ENCODE assay signal across 9 mouse cellular contexts in genomic region chrX:65734577-65734976, GRCm38 (mm10).
DNase-seq lines count a peak whose midpoint lies in the region; ATAC-seq and TF ChIP-seq lines count a peak whose summit lies in the region.
"Had no signal": no experiment of that assay in that cellular context is flagged by ENCODE, and none has a peak within 500 bp of the region (broad histone marks: within the 10 kb centered on the region; RNA-seq: fewer than 3 reads in every experiment).

No protein-coding gene starts in this region.

- ATAC-seq in forebrain, embryonic 14.5 days: 0 out of 2 replicates have a peak, but pooled peaks have one; percentile 29
- no peak for ATAC-seq in forebrain, embryonic 13.5 days
- no peak for ATAC-seq in lung, embryonic 14.5 days (ENCODE audit: insufficient read depth)
- no peak for ATAC-seq in erythroblast, adult 5-6 weeks (replicated peaks; ENCODE audit: low FRiP score, poor library complexity, severe bottlenecking)
- no peak for ATAC-seq in activated CD4-positive, CD25-positive, alpha-beta regulatory T cell, adult 4 months

- TF ChIP-seq CTCF in lung, embryonic 14.5 days (IDR thresholded peaks at IDR 0.05; ENCODE audit: low read depth): peak; percentile 42
- TF ChIP-seq CTCF in left cerebral cortex, adult 2 months (IDR thresholded peaks at IDR 0.05): peak; percentile 70

- H3K27ac ChIP-seq in forebrain, embryonic 14.5 days (ENCODE audit: low read depth, low read length): no peak overlapping the region
- H3K27ac ChIP-seq in forebrain, embryonic 13.5 days: no peak overlapping the region
- H3K27ac ChIP-seq in lung, embryonic 14.5 days (ENCODE audit: low read depth): no peak overlapping the region
- no peak overlapping the region for H3K27ac ChIP-seq in left cerebral cortex, adult 2 months
- H3K27ac ChIP-seq: heart, embryonic 13.5 days had no signal

- no peak overlapping the region for H3K9ac ChIP-seq in forebrain, embryonic 14.5 days (ENCODE audit: low read length)
- H3K9ac ChIP-seq in forebrain, embryonic 13.5 days: no peak overlapping the region
- no peak overlapping the region for H3K9ac ChIP-seq in lung, embryonic 14.5 days
- H3K9ac ChIP-seq: heart, embryonic 13.5 days had no signal

- H3K4me2 ChIP-seq in forebrain, embryonic 14.5 days (ENCODE audit: low read length): no peak overlapping the region
- no peak overlapping the region for H3K4me2 ChIP-seq in forebrain, embryonic 13.5 days
- no peak overlapping the region for H3K4me2 ChIP-seq in lung, embryonic 14.5 days
- H3K4me2 ChIP-seq: heart, embryonic 13.5 days had no signal

- intact Hi-C loops in left cerebral cortex, adult 2 months (cut with DNase I): loop anchor here (2.0 kb wide), 1 partner anchor 918 kb away; no protein-coding TSS in a partner anchor

- DNase-seq in forebrain, embryonic 14.5 days (ENCODE audit: low spot score): peak; percentile 58
- DNase-seq in lung, embryonic 14.5 days: peak; percentile 58
- DNase-seq in lung, postnatal 4 days: no peak
- peak; percentile 4 for DNase-seq in R1 (ENCODE audit: low read depth, low spot score)
- DNase-seq in left cerebral cortex, adult 2 months (ENCODE audit: extremely low spot score in 1 of 2, low spot score in 2 of 2): peak in 1 of 2 experiments; percentile 12

- H3K27me3 ChIP-seq in forebrain, embryonic 14.5 days (replicated peaks; ENCODE audit: control insufficient read depth, insufficient read depth, low read length): no peaks in the 10 kb centered on the region
- no peaks in the 10 kb centered on the region for H3K27me3 ChIP-seq in forebrain, embryonic 13.5 days
- no peaks in the 10 kb centered on the region for H3K27me3 ChIP-seq in lung, embryonic 14.5 days (ENCODE audit: insufficient read depth, low read length)
- H3K27me3 ChIP-seq: heart, embryonic 13.5 days had no signal

- no peaks in the 10 kb centered on the region for H3K9me3 ChIP-seq in forebrain, embryonic 14.5 days (replicated peaks; ENCODE audit: control insufficient read depth, low read length)
- no peaks in the 10 kb centered on the region for H3K9me3 ChIP-seq in forebrain, embryonic 13.5 days (replicated peaks)
- H3K9me3 ChIP-seq in lung, embryonic 14.5 days (ENCODE audit: low read depth, low read length): no peaks in the 10 kb centered on the region
- H3K9me3 ChIP-seq: heart, embryonic 13.5 days had no signal

- no peaks in the 10 kb centered on the region for H3K4me1 ChIP-seq in forebrain, embryonic 14.5 days (ENCODE audit: control insufficient read depth, insufficient read depth, low read length)
- no peaks in the 10 kb centered on the region for H3K4me1 ChIP-seq in forebrain, embryonic 13.5 days
- no peaks in the 10 kb centered on the region for H3K4me1 ChIP-seq in lung, embryonic 14.5 days (ENCODE audit: insufficient read depth)
- H3K4me1 ChIP-seq: heart, embryonic 13.5 days had no signal

- no peak overlapping the region for H3K4me3 ChIP-seq in forebrain, embryonic 14.5 days (ENCODE audit: low read depth, low read length)
- no peak overlapping the region for H3K4me3 ChIP-seq in forebrain, embryonic 13.5 days
- H3K4me3 ChIP-seq in lung, embryonic 14.5 days (ENCODE audit: low read depth, low read length): no peak overlapping the region
- H3K4me3 ChIP-seq in left cerebral cortex, adult 2 months: no peak overlapping the region
- H3K4me3 ChIP-seq: heart, embryonic 13.5 days had no signal

- no peaks in the 10 kb centered on the region for H3K36me3 ChIP-seq in forebrain, embryonic 14.5 days (ENCODE audit: control insufficient read depth, insufficient read depth, low read length)
- no peaks in the 10 kb centered on the region for H3K36me3 ChIP-seq in forebrain, embryonic 13.5 days (ENCODE audit: poor library complexity, severe bottlenecking)
- no peaks in the 10 kb centered on the region for H3K36me3 ChIP-seq in lung, embryonic 14.5 days (ENCODE audit: insufficient read depth)
- H3K36me3 ChIP-seq: heart, embryonic 13.5 days had no signal

Comparison
In these comparisons a context has a peak if more than half of its experiments do, and no peak if none do; other contexts are left out.
1. DNase-seq: peak in forebrain, embryonic 14.5 days (single experiment), lung, embryonic 14.5 days (single experiment) and R1 (single experiment); none in lung, postnatal 4 days (0 of 2).